Mouse (Mus musculus) forebrain, embryonic 11.5 days (tissue): ENCODE measurements at regions not wholly inside any gene's neighbourhood (a gene's known extent, or its start where the extent isn't known, plus 50 kb on each side); places are given as distances from the start of the nearest gene placed in this dataset.
A peak's percentile ranks its signal among the peaks of the same experiment; 100 is the strongest.

Experiments
- ATAC-seq: fragments of 200-750 bp; cut with Nextera tagmentation; replicated peaks from 2 replicates; pipeline ENCODE4 v1.8.0; 2017; ENCODE audit warnings: moderate TSS enrichment; ENCODE audit not compliant: low FRiP score
- DNase-seq: peaks from one replicate; pipeline ENCODE4 v3.0.0-alpha.2; 2017; ENCODE audit warnings: low spot score
- H3K27ac ChIP-seq: fragments of 300-500 bp; sonication (generic); 2 replicates; pipeline ENCODE4 v1.5.1; 2014; ENCODE audit warnings: low read depth, low read length
- H3K27me3 ChIP-seq: fragments of 300-500 bp; sonication (generic); 2 replicates; pipeline ENCODE4 v1.6.1; 2014; ENCODE audit warnings: mild to moderate bottlenecking, low read length, mixed read lengths; ENCODE audit not compliant: control insufficient read depth, insufficient read depth
- H3K36me3 ChIP-seq: fragments of 300-500 bp; sonication (generic); 2 replicates; pipeline ENCODE4 v1.6.1; 2014; ENCODE audit warnings: mild to moderate bottlenecking, low read length, moderate library complexity, mixed read lengths; ENCODE audit not compliant: control insufficient read depth, insufficient read depth
- H3K4me1 ChIP-seq: fragments of 300-500 bp; sonication (generic); replicated peaks from 2 replicates; pipeline ENCODE4 v1.6.1; 2014; ENCODE audit warnings: low read length, mixed read lengths; ENCODE audit not compliant: control insufficient read depth, insufficient read depth
- H3K4me2 ChIP-seq: fragments of 300-500 bp; sonication (generic); 2 replicates; pipeline ENCODE4 v1.6.1; 2014; ENCODE audit warnings: low read depth, mild to moderate bottlenecking, low read length, moderate library complexity, mixed read lengths; ENCODE audit not compliant: severe bottlenecking
- H3K4me3 ChIP-seq: fragments of 300-500 bp; sonication (generic); 2 replicates; pipeline ENCODE4 v1.5.1; 2014; ENCODE audit warnings: low read depth, low read length
- H3K9ac ChIP-seq: fragments of 300-500 bp; sonication (generic); 2 replicates; pipeline ENCODE4 v1.6.1; 2014; ENCODE audit warnings: low read length
- H3K9me3 ChIP-seq: fragments of 300-500 bp; sonication (generic); 2 replicates; pipeline ENCODE4 v1.6.1; 2016; ENCODE audit warnings: low read length, mixed read lengths; ENCODE audit not compliant: control insufficient read depth
- WGBS: fragments of 180-500 bp; shearing (Covaris S2); extraction: QIAGEN DNeasy Blood & Tissue Kit; methylation state at CpG from one replicate; pipeline ENCODE4 v1.1.7; 2014; 5-methylcytosine and 5-hydroxymethylcytosine counted together

- H3K4me2 ChIP-seq = no peak overlapping the region
- no peak overlapping the region for H3K27ac ChIP-seq
- DNase-seq = peak; percentile 49
- no peak overlapping the region for H3K4me3 ChIP-seq
- 0 out of 2 replicates have a peak, but pooled peaks have one; percentile 8 for ATAC-seq
- H3K9me3 ChIP-seq = no peaks in the 10 kb centered on the region
- no peak overlapping the region for H3K9ac ChIP-seq
- no peaks in the 10 kb centered on the region for H3K4me1 ChIP-seq
- H3K36me3 ChIP-seq = no peaks in the 10 kb centered on the region
- H3K27me3 ChIP-seq = no peaks in the 10 kb centered on the region
- WGBS = 62% methylated on average over 6 of the region's 6 CpGs
These were observed 358.6 kb downstream of the Sec23a start for GRCm38 (mm10) chr12:58653222-58653621.

GRCm38 (mm10) chr12:58652701-58653100 lies 359.1 kb downstream of the Sec23a start:
- Histone ChIP-seq H3K9ac (no peak overlapping the region), H3K4me3 (no peak overlapping the region), H3K36me3 (no peaks in the 10 kb centered on the region), H3K4me2 (no peak overlapping the region), H3K9me3 (no peaks in the 10 kb centered on the region), H3K4me1 (no peaks in the 10 kb centered on the region), H3K27ac (no peak overlapping the region), H3K27me3 (no peaks in the 10 kb centered on the region)
- peak; percentile 67; the same call in 1 of the 2 replicates for ATAC-seq
- 80% methylated on average over 4 of the region's 4 CpGs for WGBS
- DNase-seq = no peak

- ATAC-seq (no peak), DNase-seq (no peak)
- H3K4me1 ChIP-seq = no peaks in the 10 kb centered on the region
- H3K27me3 ChIP-seq = no peaks in the 10 kb centered on the region
- WGBS = 46% methylated on average over 4 of the region's 4 CpGs
- H3K9me3 ChIP-seq = no peaks in the 10 kb centered on the region
- no peak overlapping the region for H3K4me2 ChIP-seq
- H3K4me3 ChIP-seq = no peak overlapping the region
- H3K9ac ChIP-seq = no peak overlapping the region
- no peaks in the 10 kb centered on the region for H3K36me3 ChIP-seq
- H3K27ac ChIP-seq = no peak overlapping the region
These were observed 363.5 kb downstream of the Sec23a start for GRCm38 (mm10) chr12:58648322-58648721.

GRCm38 (mm10) chr12:58643843-58644242 lies 368.0 kb downstream of the Sec23a start:
- Histone ChIP-seq H3K4me3 (no peak overlapping the region), H3K27me3 (no peaks in the 10 kb centered on the region), H3K4me1 (no peaks in the 10 kb centered on the region), H3K4me2 (no peak overlapping the region), H3K9ac (no peak overlapping the region), H3K36me3 (no peaks in the 10 kb centered on the region), H3K27ac (no peak overlapping the region), H3K9me3 (no peaks in the 10 kb centered on the region)
- 67% methylated on average over 3 of the region's 3 CpGs for WGBS
- peak; percentile 53 for DNase-seq
- no peak for ATAC-seq

- Histone ChIP-seq H3K4me3 (no peak overlapping the region), H3K27me3 (no peaks in the 10 kb centered on the region), H3K9ac (no peak overlapping the region), H3K4me2 (no peak overlapping the region), H3K36me3 (no peaks in the 10 kb centered on the region), H3K4me1 (no peaks in the 10 kb centered on the region), H3K9me3 (no peaks in the 10 kb centered on the region), H3K27ac (no peak overlapping the region)
- DNase-seq (no peak), ATAC-seq (no peak)
- WGBS = 73% methylated on average over 1 of the region's 1 CpGs
These were observed 370.4 kb upstream of the Clec14a start for GRCm38 (mm10) chr12:58639478-58639877.

- ATAC-seq (no peak), DNase-seq (no peak)
- Histone ChIP-seq H3K27ac (no peak overlapping the region), H3K36me3 (no peaks in the 10 kb centered on the region), H3K27me3 (no peaks in the 10 kb centered on the region), H3K4me1 (no peaks in the 10 kb centered on the region), H3K9ac (no peak overlapping the region), H3K4me2 (no peak overlapping the region), H3K4me3 (no peak overlapping the region), H3K9me3 (no peaks in the 10 kb centered on the region)
- WGBS = 73% methylated on average over 3 of the region's 3 CpGs
These were observed 369.2 kb upstream of the Clec14a start for GRCm38 (mm10) chr12:58638260-58638659.

- Histone ChIP-seq H3K4me3 (no peak overlapping the region), H3K4me1 (no peaks in the 10 kb centered on the region), H3K9ac (no peak overlapping the region), H3K9me3 (no peaks in the 10 kb centered on the region), H3K36me3 (no peaks in the 10 kb centered on the region), H3K27ac (no peak overlapping the region), H3K27me3 (no peaks in the 10 kb centered on the region), H3K4me2 (no peak overlapping the region)
- ATAC-seq (no peak), DNase-seq (no peak)
- 87% methylated on average over 3 of the region's 3 CpGs for WGBS
These were observed 363.4 kb upstream of the Clec14a start for GRCm38 (mm10) chr12:58632529-58632928.

- WGBS = 64% methylated on average over 5 of the region's 5 CpGs
- H3K36me3 ChIP-seq = no peaks in the 10 kb centered on the region
- no peak for ATAC-seq
These were observed 359.7 kb upstream of the Clec14a start for GRCm38 (mm10) chr12:58628817-58629216.

GRCm38 (mm10) chr12:58625144-58625543 lies 356.1 kb upstream of the Clec14a start:
- Histone ChIP-seq H3K27me3 (no peaks in the 10 kb centered on the region), H3K9me3 (no peaks in the 10 kb centered on the region), H3K9ac (no peak overlapping the region), H3K4me2 (no peak overlapping the region), H3K36me3 (no peaks in the 10 kb centered on the region), H3K4me1 (no peaks in the 10 kb centered on the region), H3K27ac (no peak overlapping the region), H3K4me3 (no peak overlapping the region)
- no peak for DNase-seq
- WGBS = 75% methylated on average over 2 of the region's 2 CpGs
- no peak for ATAC-seq

More at GRCm38 (mm10) chr12:58628817-58629216, 359.7 kb upstream of the Clec14a start:
- no peaks in the 10 kb centered on the region for H3K9me3 ChIP-seq
- no peak overlapping the region for H3K4me3 ChIP-seq
- no peaks in the 10 kb centered on the region for H3K27me3 ChIP-seq
- no peak overlapping the region for H3K27ac ChIP-seq
- DNase-seq = no peak
- H3K4me2 ChIP-seq = no peak overlapping the region
- no peak overlapping the region for H3K9ac ChIP-seq
- H3K4me1 ChIP-seq = no peaks in the 10 kb centered on the region
